Mouse (Mus musculus) gastrocnemius, adult 2 months (tissue): ENCODE data around the gene Eif2a. TPM values are rescaled to one million over a fixed set of nuclear protein-coding genes. Genes with fewer than 3 reads are reported as not detected.
A peak's percentile ranks its signal among the peaks of the same experiment; 100 is the strongest.

ENCODE experiments used
- DNase-seq: peaks from one replicate; pipeline ENCODE4 v3.0.0; 2022
- H3K27ac ChIP-seq: fragments of 200-600 bp; 2 replicates; pipeline ENCODE4 v1.8.1; 2022; ENCODE audit warnings: mild to moderate bottlenecking
- H3K4me3 ChIP-seq: fragments of 200-600 bp; 2 replicates; pipeline ENCODE4 v1.8.1; 2022; ENCODE audit warnings: mild to moderate bottlenecking, moderate library complexity
- CTCF ChIP-seq: fragments of 200-600 bp; IDR thresholded peaks from 2 replicates; pipeline ENCODE4 v1.8.1; 2022; ENCODE audit warnings: antibody characterized with exemption, mild to moderate bottlenecking, moderate library complexity
- intact Hi-C: fragments of 180-260 bp; cut with DNase I; formaldehyde crosslinking; loops from one replicate; pipeline ENCODE4 v1.15.1; 2025
- total RNA-seq, 2 experiments: library from RNA; stranded (reverse); gene quantifications; 2 replicates each; pipeline ENCODE4 v1.2.3; 2021

Gene Eif2a
- total RNA-seq, 2 experiments from 2014 or later: 48.9 to 54.8 TPM

- no peak for DNase-seq
- intact Hi-C loops: loop anchor here (2.0 to 10.0 kb wide), 3 partner anchors 50 to 160 kb away; partner anchors contain the start of gene Selenot
- H3K27ac ChIP-seq: peak overlapping the region; percentile 97
- peak overlapping the region; percentile 85 for H3K4me3 ChIP-seq
- TF ChIP-seq CTCF: 0 out of 2 replicates have a peak, but pooled peaks have one; percentile 2
Observed at GRCm38 (mm10) chr3:58525166-58525565, 455 bp upstream of the Eif2a start.

DNA sequence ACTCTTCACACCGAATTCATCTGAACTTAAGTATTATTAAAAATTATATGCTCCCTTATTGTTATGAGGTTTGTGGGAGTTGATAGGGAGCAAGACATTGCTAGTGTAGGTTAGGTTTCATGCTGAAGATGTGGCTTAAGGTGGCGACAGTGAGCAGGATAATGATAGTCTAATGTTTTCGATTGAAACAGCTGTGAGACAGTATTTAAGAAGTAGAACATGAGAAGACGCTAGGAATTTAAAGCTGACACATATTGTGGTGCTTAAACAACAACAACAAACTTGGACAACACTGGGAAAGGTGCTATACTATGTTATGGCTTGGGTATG is 752 bp downstream of the Eif2a start:
- H3K4me3 ChIP-seq: peak overlapping the region; percentile 85
- TF ChIP-seq CTCF: no peak
- no peak for DNase-seq
- intact Hi-C loops: loop anchor here (10.0 kb wide), 2 partner anchors 48 to 158 kb away; partner anchors contain the start of gene Selenot
- H3K27ac ChIP-seq: peak overlapping the region; percentile 97

GRCm38 (mm10) chr3:58536573-58536972 is 11.0 kb downstream of the Eif2a start:
- TF ChIP-seq CTCF: no peak
- Histone ChIP-seq H3K4me3 (no peak overlapping the region), H3K27ac (no peak overlapping the region)
- DNase-seq: no peak
- intact Hi-C loops: no loop called here

GRCm38 (mm10) chr3:58552001-58552811 is 26.6 kb downstream of the Eif2a start:
- H3K4me3 ChIP-seq: no peak overlapping the region
- no peak for TF ChIP-seq CTCF
- no peak overlapping the region for H3K27ac ChIP-seq
- no peak for DNase-seq
- intact Hi-C loops: no loop called here

- TF ChIP-seq CTCF: no peak
- intact Hi-C loops: no loop called here
- no peak overlapping the region for H3K4me3 ChIP-seq
- no peak for DNase-seq
- H3K27ac ChIP-seq: no peak overlapping the region
Observed at GRCm38 (mm10) chr3:58556649-58557048, 31.0 kb downstream of the Eif2a start.

DNA sequence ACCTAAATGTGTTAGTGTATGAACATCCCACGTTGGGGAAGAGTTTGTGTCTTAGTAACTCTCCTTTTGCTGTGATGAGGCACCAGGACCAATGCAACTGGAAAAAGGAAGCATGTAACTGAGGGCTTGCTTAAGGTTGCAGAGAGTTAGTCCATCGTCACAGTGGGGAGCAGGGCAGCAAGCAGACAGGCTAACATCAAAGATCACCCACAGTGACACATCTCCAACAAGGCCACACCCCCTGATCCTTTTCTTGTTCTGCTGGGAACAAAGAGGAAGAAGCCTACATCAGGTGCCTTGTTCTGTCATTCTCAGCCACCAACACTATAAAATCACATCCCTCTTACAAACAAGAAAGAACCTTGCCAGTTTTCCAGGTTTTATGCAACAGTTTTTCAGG is 34.3 kb downstream of the Eif2a start:
- DNase-seq: no peak
- Histone ChIP-seq H3K27ac (no peak overlapping the region), H3K4me3 (no peak overlapping the region)
- intact Hi-C loops: no loop called here
- TF ChIP-seq CTCF: no peak

DNA sequence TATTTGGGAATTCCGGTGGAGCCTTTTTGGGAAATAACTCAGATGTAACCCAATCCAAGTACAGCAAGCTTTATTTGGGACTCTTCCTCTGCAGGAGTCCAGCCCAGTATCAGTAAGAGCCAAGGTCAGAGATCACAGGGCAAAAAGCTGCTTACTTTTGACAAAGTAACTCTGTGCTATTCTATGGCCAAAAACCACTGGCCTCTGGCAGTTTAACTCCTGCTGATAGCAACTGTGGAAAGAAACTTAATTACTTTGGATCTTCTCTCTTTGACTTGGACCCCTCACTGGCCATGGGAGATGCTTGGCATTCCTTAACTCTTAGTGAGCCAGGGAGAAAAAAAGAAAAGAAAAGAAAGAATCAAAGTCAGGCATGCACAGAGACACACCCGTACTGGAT is 35.8 kb downstream of the Eif2a start:
- intact Hi-C loops: no loop called here
- TF ChIP-seq CTCF: no peak
- DNase-seq: no peak
- Histone ChIP-seq H3K27ac (no peak overlapping the region), H3K4me3 (no peak overlapping the region)

DNA sequence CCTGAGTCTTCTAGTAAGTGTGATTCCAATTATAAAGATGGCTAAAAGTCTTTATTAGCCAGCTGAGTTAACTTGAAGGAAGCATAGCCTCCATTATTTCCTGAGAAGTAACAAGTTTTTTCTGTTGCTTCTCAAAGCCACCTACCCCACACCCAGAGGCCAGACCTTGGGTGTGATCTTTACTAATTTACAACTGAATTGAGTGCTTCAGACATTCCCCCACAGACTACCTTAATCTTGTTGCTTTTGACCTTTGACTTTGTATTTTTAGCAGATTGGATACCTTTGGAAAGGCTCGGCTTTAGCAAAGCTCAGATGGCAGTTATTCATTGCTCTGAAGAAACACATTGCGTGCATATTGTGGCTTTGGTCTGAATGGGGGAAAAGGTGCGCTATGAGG is 45.2 kb downstream of the Eif2a start:
- H3K27ac ChIP-seq: no peak overlapping the region
- no peak for TF ChIP-seq CTCF
- no peak overlapping the region for H3K4me3 ChIP-seq
- intact Hi-C loops: loop anchor here (10.0 kb wide), 1 partner anchor 46 kb away; the partner anchor contains the start of genes Eif2a and Serp1
- DNase-seq: no peak

DNA sequence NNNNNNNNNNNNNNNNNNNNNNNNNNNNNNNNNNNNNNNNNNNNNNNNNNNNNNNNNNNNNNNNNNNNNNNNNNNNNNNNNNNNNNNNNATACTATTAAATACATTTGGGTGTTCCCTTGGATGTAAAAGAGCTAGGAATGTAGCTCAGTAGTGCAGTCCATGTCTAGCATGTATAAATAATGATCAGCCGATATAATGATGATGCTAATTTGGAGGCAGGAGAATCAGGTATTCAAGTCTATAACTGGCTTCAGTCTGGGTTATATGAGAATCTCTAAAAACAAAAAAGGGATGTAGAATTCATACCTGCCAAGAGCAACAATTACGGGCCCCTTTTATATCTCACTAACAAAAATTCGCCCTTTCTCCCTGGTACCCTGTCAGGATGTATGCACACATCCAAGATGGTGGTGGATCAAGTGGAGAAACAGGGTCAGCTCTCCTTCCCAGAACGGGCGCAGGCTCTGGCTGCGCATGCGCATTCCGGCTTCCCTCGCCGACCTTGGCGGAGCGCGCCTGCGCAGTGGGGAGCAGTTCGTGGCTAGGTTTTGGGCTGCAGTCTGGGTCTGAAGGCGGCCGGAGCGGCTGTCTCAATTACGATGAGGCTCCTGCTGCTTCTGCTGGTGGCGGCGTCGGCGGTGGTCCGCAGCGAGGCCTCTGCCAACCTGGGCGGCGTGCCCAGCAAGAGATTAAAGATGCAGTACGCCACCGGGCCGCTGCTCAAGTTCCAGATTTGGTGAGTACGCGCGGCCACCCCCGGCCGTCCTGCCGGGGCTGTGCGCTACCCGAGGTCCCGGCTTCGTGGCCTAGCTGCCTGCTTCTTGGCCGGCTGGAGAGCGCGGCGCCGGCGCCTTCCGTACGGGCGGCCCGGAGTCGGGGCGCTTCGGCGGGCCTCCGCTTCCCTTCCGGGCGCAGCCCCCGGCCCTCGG is 50.8 kb downstream of the Eif2a start, which contains the start of gene Selenot:
TSS of gene Selenot (plus strand) at position 500 of the 930 bp plus-strand sequence.
- intact Hi-C loops: loop anchor here (5.0 to 10.0 kb wide), 4 partner anchors 52 to 211 kb away; partner anchors contain the start of genes Eif2a, Serp1 and Siah2
- DNase-seq: peak; percentile 98
- H3K4me3 ChIP-seq: peak within 1 kb of the TSS; percentile 83
- peak within 1 kb of the TSS; percentile 99 for H3K27ac ChIP-seq
- peak; percentile 19; the same call in 1 of the 2 replicates for TF ChIP-seq CTCF

DNA sequence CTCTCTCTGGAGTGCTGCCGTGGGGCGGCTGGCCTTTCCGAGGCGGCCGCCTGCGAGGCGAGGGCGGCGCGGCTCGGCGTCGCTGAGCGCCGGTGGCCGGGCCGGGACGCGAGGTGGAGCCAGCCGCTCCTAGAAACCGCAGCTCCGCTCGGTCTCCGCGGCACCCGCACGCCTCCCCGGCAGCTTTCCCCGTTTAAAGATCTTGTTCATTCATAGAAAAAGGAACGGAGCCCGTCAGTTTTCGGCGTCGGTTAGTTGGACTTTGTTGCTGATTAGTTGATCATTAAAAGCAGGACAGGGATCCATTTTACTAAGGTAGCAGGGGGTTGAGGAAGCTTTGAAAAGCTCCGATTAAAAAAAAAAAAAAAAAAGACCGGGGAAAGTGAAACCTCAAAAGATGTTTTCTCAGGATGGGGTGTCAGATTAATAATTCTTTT is 51.5 kb downstream of the Eif2a start:
- DNase-seq: peak; percentile 70
- intact Hi-C loops: loop anchor here (5.0 to 10.0 kb wide), 4 partner anchors 52 to 210 kb away; partner anchors contain the start of genes Eif2a, Serp1 and Siah2
- TF ChIP-seq CTCF: no peak
- peak overlapping the region; percentile 99 for H3K27ac ChIP-seq
- peak overlapping the region; percentile 83 for H3K4me3 ChIP-seq

GRCm38 (mm10) chr3:58577506-58578050 is 52.0 kb downstream of the Eif2a start:
- Histone ChIP-seq H3K4me3 (peak overlapping the region; percentile 83), H3K27ac (peak overlapping the region; percentile 99)
- DNase-seq: no peak
- intact Hi-C loops: loop anchor here (5.0 to 10.0 kb wide), 4 partner anchors 53 to 210 kb away; partner anchors contain the start of genes Eif2a, Serp1 and Siah2
- no peak for TF ChIP-seq CTCF

DNA sequence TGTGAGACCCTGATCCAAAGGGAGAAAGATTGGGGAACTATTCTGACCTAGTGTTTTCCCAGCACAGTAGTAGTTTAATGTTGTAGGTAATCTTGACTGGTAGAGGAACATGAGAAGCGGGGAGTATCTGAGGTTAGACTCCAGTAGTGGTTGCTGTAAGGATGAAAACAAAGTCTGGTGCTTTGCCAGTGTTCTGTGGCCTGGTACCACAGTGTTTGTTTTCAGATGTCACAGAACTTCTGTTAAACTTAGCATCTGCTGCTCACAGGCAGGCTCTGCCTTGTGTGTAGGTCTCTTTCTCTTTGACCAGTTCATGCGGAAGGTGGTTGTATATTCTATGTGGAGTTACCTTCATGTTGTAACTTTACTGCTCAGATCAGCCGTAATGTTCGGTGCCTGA is 55.9 kb downstream of the Eif2a start:
- Histone ChIP-seq H3K4me3 (no peak overlapping the region), H3K27ac (no peak overlapping the region)
- intact Hi-C loops: no loop called here
- TF ChIP-seq CTCF: no peak
- no peak for DNase-seq
